Mouse (Mus musculus): ENCODE data around the gene Sult1a1. TPM values are rescaled to one million over a fixed set of nuclear protein-coding genes. Genes with fewer than 3 reads are reported as not detected.

Gene Sult1a1
- polyA plus RNA-seq, 1 experiment from 2014 or later = 0.44 TPM

DNA sequence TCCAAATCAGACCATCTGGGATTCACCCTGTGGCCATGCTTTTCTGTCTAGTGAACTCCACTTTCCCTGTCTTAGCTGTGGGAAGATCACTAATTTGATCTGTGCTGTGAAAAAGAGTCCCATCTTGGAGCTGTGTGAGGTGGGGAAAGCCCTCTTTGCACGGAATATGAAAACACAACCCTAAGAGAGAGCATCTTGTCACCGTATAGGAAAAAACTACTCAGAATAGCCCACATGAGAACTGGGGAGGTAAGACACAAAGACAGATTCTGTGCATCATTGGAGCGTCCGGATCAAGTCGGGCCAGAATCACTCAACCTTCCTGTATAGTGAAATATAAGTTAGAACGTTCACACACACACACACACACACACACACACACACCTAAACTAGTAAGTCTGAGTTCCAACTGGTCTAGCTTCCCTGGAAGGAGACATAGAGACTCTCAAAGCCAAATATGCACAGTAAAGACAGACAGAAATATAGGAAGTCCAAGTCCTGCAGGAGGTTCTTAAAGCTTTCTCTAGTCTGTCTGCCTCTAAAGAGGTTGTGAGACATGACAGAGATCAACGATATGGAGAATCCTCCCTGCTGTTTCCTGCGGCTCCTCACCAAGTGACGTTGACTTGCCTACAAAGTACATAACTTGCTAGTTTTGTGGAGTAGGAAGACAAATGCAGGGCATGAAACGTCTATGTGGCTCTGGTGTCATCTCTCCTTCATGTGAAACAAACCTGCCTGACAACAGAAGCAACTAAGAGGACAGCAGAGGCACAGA lies 32.1 kb upstream of the Sult1a1 start:
- H3K9me3 ChIP-seq (ENCODE audit: control insufficient read depth, low read length) = no peaks in the 10 kb centered on the region
- DNase-seq (ENCODE audit: low spot score) (no peak), ATAC-seq (replicated peaks; ENCODE audit: low FRiP score) (no peak)
- peaks cover 6% of the 10 kb centered on the region; the same call in 1 of the 2 replicates for H3K27me3 ChIP-seq (replicated peaks; ENCODE audit: control insufficient read depth, insufficient read depth, low read length)
- H3K9ac ChIP-seq (ENCODE audit: low read depth, low read length) = no peak overlapping the region
- H3K4me2 ChIP-seq = no peak overlapping the region
- no peaks in the 10 kb centered on the region for H3K36me3 ChIP-seq (ENCODE audit: control insufficient read depth, insufficient read depth, low read length)
- H3K27ac ChIP-seq (ENCODE audit: low read depth, low read length) = no peak overlapping the region
- H3K4me1 ChIP-seq (replicated peaks; ENCODE audit: control insufficient read depth, insufficient read depth, low read length) = peaks cover 10% of the 10 kb centered on the region
- H3K4me3 ChIP-seq (ENCODE audit: low read depth, low read length) = no peak overlapping the region
- 82% methylated on average over 10 of the region's 10 CpGs for WGBS

DNA sequence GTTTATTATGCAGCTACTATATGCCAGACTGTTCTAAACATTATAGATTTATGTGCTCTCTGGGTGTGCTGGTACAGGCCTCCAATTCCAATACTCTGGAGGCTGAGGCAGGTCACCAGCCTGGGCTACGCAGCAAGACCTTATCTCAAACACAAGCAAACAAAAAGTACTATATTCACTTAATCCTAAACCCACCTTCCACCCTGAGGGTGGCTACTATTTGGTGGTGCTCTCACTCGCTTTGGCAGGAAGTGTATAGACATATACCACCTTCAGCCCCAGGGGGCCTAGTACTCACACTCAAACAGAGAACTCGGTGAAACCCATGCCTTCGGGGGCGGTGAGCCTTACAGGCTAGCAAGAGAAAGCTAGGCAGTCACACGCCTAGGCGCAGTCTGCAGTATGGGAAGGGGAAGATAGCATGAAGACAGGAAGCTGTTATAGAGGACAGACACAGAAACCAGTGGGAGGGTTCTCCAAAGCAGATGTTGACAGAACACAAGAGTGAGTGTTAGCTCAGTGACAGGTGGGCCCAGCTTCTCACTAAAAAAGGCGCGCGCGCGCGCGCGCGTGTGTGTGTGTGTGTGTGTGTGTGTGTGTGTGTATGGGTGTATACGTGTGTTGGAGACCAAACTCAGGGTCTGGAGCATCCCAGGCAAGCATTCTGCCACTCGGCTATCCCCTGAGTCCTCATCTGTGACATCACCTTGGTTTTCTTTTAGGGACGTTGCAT lies 31.4 kb upstream of the Sult1a1 start, which contains the start of gene Coro1a:
Coro1a (minus strand) TSS at position 346 of the 733 bp plus-strand sequence.
- no peak for DNase-seq (ENCODE audit: low spot score)
- no peaks in the 10 kb centered on the region for H3K36me3 ChIP-seq (ENCODE audit: control insufficient read depth, insufficient read depth, low read length)
- no peak within 1 kb of the TSS for H3K27ac ChIP-seq (ENCODE audit: low read depth, low read length)
- ATAC-seq (replicated peaks; ENCODE audit: low FRiP score) = 0 out of 2 replicates have a peak, but pooled peaks have one; percentile 20
- H3K4me3 ChIP-seq (ENCODE audit: low read depth, low read length) = no peak within 1 kb of the TSS
- WGBS = 73% methylated on average over 19 of the region's 19 CpGs
- no peak within 1 kb of the TSS; the same call in 1 of the 2 replicates for H3K9ac ChIP-seq (ENCODE audit: low read depth, low read length)
- H3K27me3 ChIP-seq (replicated peaks; ENCODE audit: control insufficient read depth, insufficient read depth, low read length) = peaks cover 6% of the 10 kb centered on the region; the same call in 1 of the 2 replicates
- H3K4me1 ChIP-seq (replicated peaks; ENCODE audit: control insufficient read depth, insufficient read depth, low read length) = peaks cover 12% of the 10 kb centered on the region
- 0 out of 2 replicates have a peak within 1 kb of the TSS, but pooled peaks have one; percentile 3 for H3K4me2 ChIP-seq
- no peaks in the 10 kb centered on the region for H3K9me3 ChIP-seq (ENCODE audit: control insufficient read depth, low read length)

DNA sequence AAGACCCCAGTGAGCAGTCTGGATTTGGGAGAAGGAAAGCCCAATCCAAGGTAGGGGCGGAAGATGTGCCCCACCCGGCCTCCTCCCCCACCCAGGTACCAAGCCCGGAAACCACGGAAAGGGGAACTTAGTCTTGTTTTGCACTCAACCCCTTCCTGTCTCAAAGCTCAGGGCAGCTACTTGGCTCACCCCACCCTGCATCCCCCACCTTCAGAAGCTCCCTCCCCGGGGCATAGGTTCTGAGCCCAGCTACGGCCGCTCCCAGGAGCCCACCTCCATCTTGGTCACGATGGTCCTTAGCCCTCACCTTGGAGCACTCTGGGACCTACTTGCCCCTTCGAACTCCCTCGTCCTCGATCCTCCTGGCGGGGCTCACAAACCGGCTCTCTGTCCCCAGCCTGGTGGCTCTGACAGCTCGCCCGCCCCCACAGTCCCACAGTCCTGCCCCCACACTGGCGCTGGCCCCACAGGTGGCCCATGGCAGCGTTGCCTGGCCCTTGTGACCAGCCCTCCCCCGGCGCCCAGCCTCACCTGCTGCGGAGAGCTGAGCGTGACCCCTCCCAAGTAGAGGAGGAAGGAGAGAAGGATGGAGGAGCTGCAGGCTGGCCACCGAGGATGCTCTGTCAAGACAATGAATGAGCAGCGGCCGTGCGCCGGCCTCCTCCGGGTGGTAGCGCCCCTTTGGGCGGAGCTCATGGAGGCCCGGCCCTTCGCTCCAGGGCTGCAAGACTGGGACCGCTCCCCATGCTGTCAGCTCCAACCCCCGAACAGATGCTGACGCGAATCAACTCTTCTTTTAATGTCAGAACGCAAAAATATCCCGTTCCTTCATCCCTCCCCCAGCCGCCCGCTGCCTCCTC lies 28.1 kb upstream of the Sult1a1 start:
- H3K4me1 ChIP-seq (replicated peaks; ENCODE audit: control insufficient read depth, insufficient read depth, low read length) = peaks cover 15% of the 10 kb centered on the region
- DNase-seq (ENCODE audit: low spot score) (peak; percentile 80), ATAC-seq (replicated peaks; ENCODE audit: low FRiP score) (peak; percentile 72)
- 3% methylated on average over 39 of the region's 39 CpGs for WGBS
- peaks cover 6% of the 10 kb centered on the region; the same call in 1 of the 2 replicates for H3K27me3 ChIP-seq (replicated peaks; ENCODE audit: control insufficient read depth, insufficient read depth, low read length)
- H3K4me2 ChIP-seq = peak overlapping the region; percentile 75
- no peaks in the 10 kb centered on the region for H3K9me3 ChIP-seq (ENCODE audit: control insufficient read depth, low read length)
- peaks cover 5% of the 10 kb centered on the region for H3K36me3 ChIP-seq (ENCODE audit: control insufficient read depth, insufficient read depth, low read length)
- H3K4me3 ChIP-seq (ENCODE audit: low read depth, low read length) = peak overlapping the region; percentile 50
- H3K9ac ChIP-seq (ENCODE audit: low read depth, low read length) = peak overlapping the region; percentile 32
- H3K27ac ChIP-seq (ENCODE audit: low read depth, low read length) = peak overlapping the region; percentile 47; the same call in 1 of the 2 replicates

DNA sequence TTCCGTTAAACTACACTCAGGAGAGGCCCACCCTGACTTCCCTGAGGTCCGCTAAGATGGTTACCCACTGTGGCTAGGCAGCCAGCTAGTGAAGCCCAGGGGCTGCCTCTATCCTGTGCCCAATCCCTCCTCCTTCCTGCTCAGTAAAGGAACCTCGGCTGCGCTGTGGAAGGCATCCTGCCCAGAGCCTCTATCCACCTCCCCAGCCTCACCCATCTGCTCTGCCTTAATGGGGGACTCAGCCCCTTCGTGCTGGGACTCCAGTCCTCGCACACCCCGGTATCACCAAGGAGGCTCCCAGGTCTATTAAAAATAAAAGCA lies 27.5 kb upstream of the Sult1a1 start:
- peaks cover 5% of the 10 kb centered on the region for H3K36me3 ChIP-seq (ENCODE audit: control insufficient read depth, insufficient read depth, low read length)
- WGBS = 18% methylated on average over 7 of the region's 7 CpGs

DNA sequence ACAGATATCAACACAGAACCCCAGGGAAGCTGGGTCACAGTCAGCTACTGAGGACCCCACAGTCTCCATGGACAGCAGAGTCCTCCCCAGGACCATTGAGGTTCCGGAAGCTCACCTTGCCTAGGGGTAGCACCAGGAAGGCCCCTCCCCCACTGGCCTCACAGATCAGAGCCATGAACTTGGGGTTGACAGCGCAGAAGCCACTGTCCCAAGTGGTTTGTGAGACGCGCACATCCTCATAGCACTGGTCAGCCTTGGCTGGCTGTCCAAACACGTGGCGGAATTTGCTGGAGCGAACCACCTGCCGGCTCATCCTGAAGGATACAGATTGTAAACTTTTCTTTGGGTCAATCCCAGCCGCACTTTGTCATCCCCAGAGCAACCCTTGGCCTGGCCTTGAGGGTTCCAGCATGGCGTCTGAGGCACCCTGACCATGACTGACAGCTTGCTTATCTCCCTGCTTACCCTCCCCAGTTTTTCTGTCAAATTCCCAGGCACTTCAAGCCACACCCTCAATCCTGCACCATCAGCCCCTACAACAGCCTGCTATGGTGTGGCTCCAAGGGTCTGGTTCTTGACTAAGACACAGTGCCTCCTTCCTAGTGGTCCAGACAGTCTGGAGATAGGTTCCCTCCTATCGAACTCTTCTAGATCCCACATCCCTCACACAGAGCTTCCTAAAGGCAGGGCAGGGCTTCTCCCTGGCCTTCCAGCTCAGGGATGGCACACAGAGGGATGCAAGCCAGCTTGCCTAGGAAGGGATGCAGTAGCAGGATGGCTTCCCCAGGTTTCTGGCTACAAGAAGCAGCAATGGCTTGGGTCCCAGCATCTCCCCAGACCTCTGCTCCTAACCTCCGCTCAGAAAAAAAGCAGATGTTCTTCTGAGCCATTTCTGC lies 26.9 kb upstream of the Sult1a1 start:
- H3K9me3 ChIP-seq (ENCODE audit: control insufficient read depth, low read length) = no peaks in the 10 kb centered on the region
- H3K4me1 ChIP-seq (replicated peaks; ENCODE audit: control insufficient read depth, insufficient read depth, low read length) = peaks cover 15% of the 10 kb centered on the region
- H3K27me3 ChIP-seq (replicated peaks; ENCODE audit: control insufficient read depth, insufficient read depth, low read length) = peaks cover 6% of the 10 kb centered on the region; the same call in 1 of the 2 replicates
- 52% methylated on average over 12 of the region's 12 CpGs for WGBS
- H3K36me3 ChIP-seq (ENCODE audit: control insufficient read depth, insufficient read depth, low read length) = peaks cover 5% of the 10 kb centered on the region
- peak overlapping the region; percentile 54; the same call in 1 of the 2 replicates for H3K27ac ChIP-seq (ENCODE audit: low read depth, low read length)
- no peak for ATAC-seq (replicated peaks; ENCODE audit: low FRiP score)
- DNase-seq (ENCODE audit: low spot score) = no peak
- H3K4me2 ChIP-seq = peak overlapping the region; percentile 75
- peak overlapping the region; percentile 50 for H3K4me3 ChIP-seq (ENCODE audit: low read depth, low read length)
- peak overlapping the region; percentile 36; the same call in 1 of the 2 replicates for H3K9ac ChIP-seq (ENCODE audit: low read depth, low read length)

More for the DNA sequence above, 27.5 kb upstream of the Sult1a1 start:
- Histone ChIP-seq H3K4me1 (replicated peaks; ENCODE audit: control insufficient read depth, insufficient read depth, low read length) (peaks cover 15% of the 10 kb centered on the region), H3K27me3 (replicated peaks; ENCODE audit: control insufficient read depth, insufficient read depth, low read length) (peaks cover 6% of the 10 kb centered on the region; the same call in 1 of the 2 replicates), H3K4me3 (ENCODE audit: low read depth, low read length) (peak overlapping the region; percentile 50), H3K9me3 (ENCODE audit: control insufficient read depth, low read length) (no peaks in the 10 kb centered on the region), H3K9ac (ENCODE audit: low read depth, low read length) (peak overlapping the region; percentile 36; the same call in 1 of the 2 replicates), H3K4me2 (peak overlapping the region; percentile 75), H3K27ac (ENCODE audit: low read depth, low read length) (peak overlapping the region; percentile 54; the same call in 1 of the 2 replicates)
- DNase-seq (ENCODE audit: low spot score) (no peak), ATAC-seq (replicated peaks; ENCODE audit: low FRiP score) (no peak)

DNA sequence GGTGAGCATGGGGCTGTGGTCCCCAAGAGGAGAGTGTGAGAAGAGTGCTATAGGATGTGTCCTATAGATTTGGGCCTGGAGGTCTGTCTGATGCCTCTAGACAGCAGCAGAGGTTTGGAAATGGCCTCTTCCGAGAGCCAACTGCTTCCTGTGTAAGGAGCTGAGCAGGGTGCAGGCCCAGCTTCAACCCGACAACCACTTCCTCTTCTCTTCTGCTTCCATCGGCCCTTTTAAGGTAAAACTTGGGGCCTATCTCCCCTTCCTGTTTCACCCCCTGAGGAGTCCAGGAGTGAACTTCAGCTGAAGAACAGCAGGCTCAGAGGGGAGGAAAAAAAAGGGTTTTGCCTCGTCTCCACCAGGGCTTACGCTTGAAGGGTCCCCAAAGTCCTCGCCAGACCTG lies 26.1 kb upstream of the Sult1a1 start:
- DNase-seq (ENCODE audit: low spot score) (no peak), ATAC-seq (replicated peaks; ENCODE audit: low FRiP score) (no peak)
- Histone ChIP-seq H3K27me3 (replicated peaks; ENCODE audit: control insufficient read depth, insufficient read depth, low read length) (peaks cover 6% of the 10 kb centered on the region; the same call in 1 of the 2 replicates), H3K9ac (ENCODE audit: low read depth, low read length) (no peak overlapping the region), H3K4me1 (replicated peaks; ENCODE audit: control insufficient read depth, insufficient read depth, low read length) (peaks cover 12% of the 10 kb centered on the region), H3K4me3 (ENCODE audit: low read depth, low read length) (no peak overlapping the region), H3K36me3 (ENCODE audit: control insufficient read depth, insufficient read depth, low read length) (peaks cover 5% of the 10 kb centered on the region), H3K9me3 (ENCODE audit: control insufficient read depth, low read length) (no peaks in the 10 kb centered on the region), H3K27ac (ENCODE audit: low read depth, low read length) (0 out of 2 replicates have a peak overlapping the region, but pooled peaks have one; percentile 35), H3K4me2 (peak overlapping the region; percentile 75)
- WGBS = 58% methylated on average over 6 of the region's 6 CpGs

DNA sequence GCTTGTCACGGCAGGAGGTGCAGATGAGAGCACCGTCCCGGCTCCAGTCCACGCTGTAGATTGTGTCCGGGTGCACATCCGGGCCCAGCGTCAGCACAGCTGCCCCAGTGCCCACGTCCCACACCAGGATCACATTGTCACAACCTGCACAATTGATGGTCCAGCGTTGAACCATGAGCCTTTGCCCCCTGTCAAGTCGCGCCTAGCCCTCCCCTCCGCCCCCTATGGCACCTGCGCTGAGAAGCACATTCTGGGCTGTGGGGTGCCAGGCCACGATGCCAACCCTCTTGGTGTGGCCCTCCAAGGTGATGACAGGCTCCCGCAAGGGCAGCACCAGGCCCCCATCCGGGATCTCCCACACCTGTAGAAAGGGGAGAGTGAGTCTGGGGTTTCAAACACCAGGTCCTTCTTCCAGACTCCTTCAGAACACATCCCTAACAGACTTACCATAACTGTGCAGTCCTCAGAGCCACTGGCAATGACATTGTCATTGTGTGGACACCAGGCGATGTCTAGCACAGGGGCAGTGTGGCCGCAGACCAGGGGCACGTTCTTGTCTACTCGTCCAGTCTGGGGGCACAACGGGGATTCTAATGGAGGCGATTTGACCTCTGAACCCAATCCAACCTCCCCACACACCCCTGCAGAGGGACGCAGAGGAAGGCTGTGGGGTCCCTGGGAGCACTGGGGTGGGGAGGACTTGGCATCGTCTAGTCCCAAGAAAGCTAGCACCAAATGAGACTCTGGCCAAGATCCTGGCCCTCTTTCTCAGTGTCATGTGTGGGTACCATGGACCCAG lies 25.5 kb upstream of the Sult1a1 start:
- Histone ChIP-seq H3K4me3 (ENCODE audit: low read depth, low read length) (peak overlapping the region; percentile 11; the same call in 1 of the 2 replicates), H3K9me3 (ENCODE audit: control insufficient read depth, low read length) (no peaks in the 10 kb centered on the region), H3K9ac (ENCODE audit: low read depth, low read length) (peak overlapping the region; percentile 27; the same call in 1 of the 2 replicates), H3K36me3 (ENCODE audit: control insufficient read depth, insufficient read depth, low read length) (peaks cover 5% of the 10 kb centered on the region), H3K4me1 (replicated peaks; ENCODE audit: control insufficient read depth, insufficient read depth, low read length) (peaks cover 15% of the 10 kb centered on the region), H3K4me2 (peak overlapping the region; percentile 75), H3K27me3 (replicated peaks; ENCODE audit: control insufficient read depth, insufficient read depth, low read length) (peaks cover 6% of the 10 kb centered on the region; the same call in 1 of the 2 replicates), H3K27ac (ENCODE audit: low read depth, low read length) (0 out of 2 replicates have a peak overlapping the region, but pooled peaks have one; percentile 35)
- ATAC-seq (replicated peaks; ENCODE audit: low FRiP score) (no peak), DNase-seq (ENCODE audit: low spot score) (no peak)
- WGBS = 58% methylated on average over 24 of the region's 24 CpGs

Measured in liver, embryonic 11.5 days (tissue).